Mouse (Mus musculus) ES-E14 (cell line): Measurements from ENCODE around the gene Ebf4.

ENCODE experiments used
- CHD2 ChIP-seq: IDR thresholded peaks from 2 replicates; pipeline ENCODE4 v1.6.1; 2014; ENCODE audit warnings: mild to moderate bottlenecking, low read depth, low read length, inconsistent platforms
- HCFC1 ChIP-seq: IDR thresholded peaks from 2 replicates; pipeline ENCODE4 v1.6.1; 2012; ENCODE audit warnings: low read length, inconsistent platforms, borderline replicate concordance; ENCODE audit not compliant: insufficient read depth
- MAFK ChIP-seq: IDR thresholded peaks from 2 replicates; pipeline ENCODE4 v1.6.1; 2014; ENCODE audit warnings: mild to moderate bottlenecking, low read depth, low read length, inconsistent platforms; ENCODE audit not compliant: insufficient read depth
- ZC3H11A ChIP-seq: IDR thresholded peaks from 2 replicates; pipeline ENCODE4 v1.6.1; 2012; ENCODE audit warnings: low read depth, mild to moderate bottlenecking, inconsistent platforms, low read length, borderline replicate concordance
- ZNF384 ChIP-seq: IDR thresholded peaks from 2 replicates; pipeline ENCODE4 v1.6.1; 2012; ENCODE audit warnings: low read depth, low read length, inconsistent platforms

DNA sequence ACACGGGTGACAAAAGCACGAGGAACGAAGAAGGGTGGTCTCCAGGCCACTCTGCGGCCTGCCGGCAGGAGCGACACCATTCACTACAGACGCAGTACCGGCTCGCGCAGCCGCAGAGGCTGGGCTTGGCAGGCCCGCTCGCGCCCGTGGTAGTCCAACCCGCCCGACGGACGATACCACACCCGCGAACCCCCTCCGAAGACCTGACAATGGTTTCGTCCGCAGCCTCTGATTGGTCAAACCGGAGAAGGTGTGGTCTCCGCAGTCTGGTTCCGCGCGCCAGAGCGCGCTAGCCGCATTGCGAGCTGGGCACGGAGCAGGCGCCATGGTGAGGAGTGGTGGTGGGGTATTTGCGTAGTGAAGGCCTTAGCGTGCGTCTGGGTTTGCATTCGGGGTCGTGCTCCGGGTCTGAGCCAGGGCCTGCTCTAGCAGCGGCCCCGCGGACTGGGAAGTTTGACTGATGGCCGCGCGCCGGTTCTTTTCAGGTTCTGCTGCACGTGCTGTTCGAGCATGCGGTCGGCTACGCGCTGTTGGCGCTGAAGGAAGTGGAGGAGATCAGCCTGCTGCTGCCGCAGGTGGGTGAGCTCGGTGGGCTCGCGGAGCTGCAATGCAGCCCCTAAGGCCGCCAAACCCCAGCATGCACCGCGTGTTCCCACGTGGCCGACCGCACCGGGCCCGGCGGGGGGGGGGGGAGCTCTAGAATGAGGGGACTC is 20.7 kb upstream of the Ebf4 start, which contains the start of gene Nop56:
- TF ChIP-seq ZNF384 (no peak), ZC3H11A (no peak), CHD2 (no peak), MAFK (no peak), HCFC1 (no peak)
